Mouse (Mus musculus) liver, adult 2 months (tissue): Measurements from ENCODE around the gene Rdh16. TPM values are rescaled to one million over a fixed set of nuclear protein-coding genes. Genes with fewer than 3 reads are reported as not detected.
"Not testable (repeated sequence)": the region's sequence is repeated elsewhere in the genome, so short reads cannot be mapped to it uniquely, and the experiment has no call there.

Experiments
- DNase-seq: peaks from one replicate; pipeline ENCODE4 v3.0.0-alpha.2; 2011; ENCODE audit warnings: low read depth, low spot score; ENCODE audit errors: extremely low read depth
- H3K27ac ChIP-seq: fragments of 200-500 bp; replicated peaks from 2 replicates; pipeline ENCODE4 v1.5.1; 2012; ENCODE audit warnings: low read depth, mild to moderate bottlenecking, control low read depth, inconsistent platforms, low read length; ENCODE audit not compliant: insufficient read depth
- H3K27me3 ChIP-seq: fragments of 200-500 bp; 2 replicates; pipeline ENCODE4 v1.6.1; 2012; ENCODE audit warnings: mild to moderate bottlenecking, moderate library complexity, low read length, inconsistent platforms; ENCODE audit not compliant: control insufficient read depth, insufficient read depth
- H3K36me3 ChIP-seq: fragments of 200-500 bp; 2 replicates; pipeline ENCODE4 v1.6.1; 2012; ENCODE audit warnings: low read length, inconsistent platforms; ENCODE audit not compliant: control insufficient read depth, insufficient read depth
- H3K4me1 ChIP-seq: fragments of 200-500 bp; 2 replicates; pipeline ENCODE4 v1.6.1; 2011; ENCODE audit warnings: low read length; ENCODE audit not compliant: control insufficient read depth, insufficient read depth
- H3K4me3 ChIP-seq: fragments of 200-500 bp; 2 replicates; pipeline ENCODE4 v1.5.1; 2011; ENCODE audit warnings: low read depth, mild to moderate bottlenecking, control low read depth, low read length, moderate library complexity; ENCODE audit not compliant: insufficient read depth
- H3K79me2 ChIP-seq: fragments of 200-500 bp; 2 replicates; pipeline ENCODE4 v1.6.1; 2012; ENCODE audit warnings: inconsistent platforms, mild to moderate bottlenecking, low read length, moderate library complexity; ENCODE audit not compliant: control insufficient read depth, insufficient read depth
- H3K9ac ChIP-seq: fragments of 200-500 bp; 2 replicates; pipeline ENCODE4 v1.6.1; 2012; ENCODE audit warnings: low read depth, mild to moderate bottlenecking, control low read depth, inconsistent platforms, low read length
- CTCF ChIP-seq: fragments of 200-500 bp; IDR thresholded peaks from 2 replicates; pipeline ENCODE4 v1.5.1; 2011; ENCODE audit warnings: low read depth, low read length, control low read depth
- POLR2A ChIP-seq: fragments of 200-500 bp; IDR thresholded peaks from 2 replicates; pipeline ENCODE4 v1.6.1; 2011; ENCODE audit warnings: low read length, control low read depth; ENCODE audit not compliant: insufficient read depth; ENCODE audit errors: extremely low read depth
- WGBS: fragments of 180-500 bp; shearing (Covaris S2); methylation state at CpG from one replicate; pipeline ENCODE4 v1.1.7; 2018; 5-methylcytosine and 5-hydroxymethylcytosine counted together
- polyA plus RNA-seq: library from polyadenylated mRNA; depleted of rRNA; stranded (reverse); fragments of >200 nt; gene quantifications from 2 replicates; pipeline ENCODE4 v1.2.3, GENCODE M21; 2012
- total RNA-seq: library from RNA; depleted of rRNA; stranded (reverse); fragments of >200 nt; gene quantifications from 2 replicates; pipeline ENCODE4 v1.2.3, GENCODE M21; 2014

Rdh16 gene
- total and polyA plus RNA-seq, 2 experiments, result 55.8 to 111 TPM

DNA sequence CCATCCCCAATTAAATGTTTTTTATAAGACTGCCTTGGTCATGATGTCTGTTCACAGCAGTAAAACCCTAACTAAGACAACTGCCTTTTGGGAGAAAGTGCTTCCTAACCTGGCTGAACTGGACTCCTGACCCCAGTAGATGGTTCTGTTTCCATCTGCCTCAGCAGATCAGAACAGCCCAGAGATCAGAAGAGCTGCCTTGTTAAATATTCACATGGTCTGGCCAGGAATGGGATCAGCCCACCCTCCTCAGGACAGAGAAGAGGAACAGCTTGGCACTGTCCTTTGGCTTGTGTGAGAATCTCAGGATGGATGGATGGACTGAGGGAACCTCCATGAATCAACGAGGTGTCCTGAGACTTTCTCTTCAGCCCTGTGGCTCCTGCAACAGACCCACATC, 1.7 kb upstream of the Rdh16 start:
- Histone ChIP-seq H3K27ac (peak overlapping the region; percentile 48), H3K4me3 (no peak overlapping the region), H3K79me2 (no peaks in the 10 kb centered on the region; the same call in 1 of the 2 replicates), H3K27me3 (no peaks in the 10 kb centered on the region), H3K9ac (no peak overlapping the region), H3K36me3 (no peaks in the 10 kb centered on the region), H3K4me1 (peaks cover 16% of the 10 kb centered on the region)
- 67% methylated on average over 1 of the region's 1 CpGs for WGBS
- no peak for TF ChIP-seq POLR2A
- no peak for TF ChIP-seq CTCF
- peak; percentile 85 for DNase-seq

DNA sequence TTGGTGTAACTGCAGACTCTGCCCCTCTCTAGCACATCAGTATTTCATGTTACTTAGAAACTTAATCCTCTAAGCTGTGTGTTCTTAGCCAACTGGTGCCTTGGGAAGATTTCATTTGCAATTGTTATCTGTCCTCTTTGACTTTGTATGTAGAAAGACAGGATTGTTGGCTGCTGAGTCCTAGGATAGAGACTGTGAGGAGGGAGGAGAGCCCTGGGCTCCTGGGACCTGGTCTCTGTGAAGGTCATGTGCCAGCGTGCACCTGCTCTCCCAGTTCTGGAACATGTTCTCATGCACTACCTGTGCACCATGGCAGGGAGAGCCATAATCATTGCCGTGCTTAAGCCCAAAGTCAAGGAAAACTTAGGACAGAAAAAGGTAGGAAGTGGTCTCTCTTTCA, 660 bp downstream of the Rdh16 start:
- H3K79me2 ChIP-seq, result no peaks in the 10 kb centered on the region; the same call in 1 of the 2 replicates
- H3K27me3 ChIP-seq, result no peaks in the 10 kb centered on the region
- peak; percentile 66 for DNase-seq
- 45% methylated on average over 2 of the region's 2 CpGs for WGBS
- H3K36me3 ChIP-seq, result 0 out of 2 replicates have a peak, but pooled peaks cover 2% of the 10 kb centered on the region
- H3K4me1 ChIP-seq, result peaks cover 18% of the 10 kb centered on the region
- peak overlapping the region; percentile 59 for H3K4me3 ChIP-seq
- peak overlapping the region; percentile 92 for H3K27ac ChIP-seq
- peak overlapping the region; percentile 78 for H3K9ac ChIP-seq
- TF ChIP-seq POLR2A (no peak), CTCF (no peak)

DNA sequence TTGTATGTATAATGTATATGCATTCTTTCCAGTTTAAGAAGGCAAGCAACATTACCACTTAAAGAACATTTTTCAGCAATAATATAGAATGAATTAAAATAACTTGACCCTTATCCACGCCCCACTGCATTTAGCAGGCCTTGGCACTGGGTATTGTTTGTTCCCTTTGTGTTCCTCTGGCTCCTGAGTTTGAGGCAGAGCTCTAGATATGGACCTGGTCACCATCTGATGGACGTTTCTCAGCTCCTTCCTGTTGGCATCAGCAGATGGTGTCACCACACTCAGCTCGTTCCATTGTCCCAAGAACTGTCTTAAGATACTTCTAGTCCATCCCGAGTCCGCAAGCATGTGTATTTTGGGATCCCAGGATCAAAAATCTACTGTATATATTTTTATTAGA, 1.3 kb downstream of the Rdh16 start:
- TF ChIP-seq CTCF (no peak), POLR2A (no peak)
- DNase-seq, result peak; percentile 64
- H3K9ac ChIP-seq, result no peak overlapping the region
- 55% methylated on average over 5 of the region's 5 CpGs for WGBS
- peaks cover 18% of the 10 kb centered on the region for H3K4me1 ChIP-seq
- H3K27ac ChIP-seq, result no peak overlapping the region
- H3K4me3 ChIP-seq, result peak overlapping the region; percentile 19; the same call in 1 of the 2 replicates
- H3K36me3 ChIP-seq, result 0 out of 2 replicates have a peak, but pooled peaks cover 2% of the 10 kb centered on the region
- no peaks in the 10 kb centered on the region for H3K27me3 ChIP-seq
- no peaks in the 10 kb centered on the region; the same call in 1 of the 2 replicates for H3K79me2 ChIP-seq

DNA sequence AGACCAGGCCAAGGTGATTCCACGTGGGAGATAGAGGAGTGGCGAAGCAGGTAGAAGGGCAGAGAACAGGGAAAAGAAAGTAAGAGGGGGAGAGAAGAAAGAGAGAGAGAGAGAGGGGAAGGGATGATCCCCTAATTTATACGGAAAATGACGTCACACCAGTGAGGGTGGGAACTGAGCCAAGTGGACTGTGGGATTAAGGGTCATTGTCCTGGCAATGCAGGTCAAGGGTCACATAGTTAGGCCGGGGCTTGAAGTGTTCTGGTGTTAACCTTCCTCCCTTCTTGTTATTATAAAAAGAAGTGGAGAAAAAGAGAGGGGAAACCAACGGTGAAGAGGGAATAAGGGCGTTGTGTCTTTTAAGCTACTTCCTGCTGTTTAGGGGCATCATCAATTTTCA, 3.5 kb downstream of the Rdh16 start:
- peak; percentile 52 for DNase-seq
- Histone ChIP-seq H3K4me3 (no peak overlapping the region), H3K79me2 (no peaks in the 10 kb centered on the region; the same call in 1 of the 2 replicates), H3K27ac (no peak overlapping the region), H3K36me3 (peaks cover 2% of the 10 kb centered on the region; the same call in 1 of the 2 replicates), H3K9ac (no peak overlapping the region), H3K4me1 (peaks cover 14% of the 10 kb centered on the region), H3K27me3 (no peaks in the 10 kb centered on the region)
- TF ChIP-seq POLR2A, result no peak
- no peak for TF ChIP-seq CTCF
- 55% methylated on average over 7 of the region's 7 CpGs for WGBS

DNA sequence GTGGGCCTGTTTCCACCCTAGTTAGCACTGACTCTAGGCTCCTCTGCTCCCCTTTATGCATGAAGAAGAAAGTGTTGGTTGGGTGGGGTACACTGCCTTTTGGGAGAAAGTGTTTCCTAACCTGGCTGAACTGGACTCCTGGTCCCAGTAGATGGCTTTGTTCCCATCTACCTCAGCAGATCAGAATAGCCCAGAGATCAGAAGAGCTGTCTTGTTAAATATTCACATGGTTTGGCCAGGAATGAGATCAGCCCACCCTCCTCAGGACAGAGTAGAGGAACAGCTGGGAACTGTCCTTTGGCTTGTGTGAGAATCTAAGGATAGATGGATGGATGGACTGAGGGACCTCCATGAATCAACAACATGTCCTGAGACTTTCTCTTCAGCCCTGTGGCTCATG, 14.9 kb downstream of the Rdh16 start:
- Histone ChIP-seq H3K4me1 (no peaks in the 10 kb centered on the region; the same call in 1 of the 2 replicates), H3K4me3 (no peak overlapping the region), H3K27ac (no peak overlapping the region), H3K36me3 (peaks cover 11% of the 10 kb centered on the region; the same call in 1 of the 2 replicates), H3K79me2 (no peaks in the 10 kb centered on the region), H3K27me3 (no peaks in the 10 kb centered on the region), H3K9ac (no peak overlapping the region)
- DNase-seq, result peak; percentile 78
- TF ChIP-seq POLR2A (no peak), CTCF (no peak)

DNA sequence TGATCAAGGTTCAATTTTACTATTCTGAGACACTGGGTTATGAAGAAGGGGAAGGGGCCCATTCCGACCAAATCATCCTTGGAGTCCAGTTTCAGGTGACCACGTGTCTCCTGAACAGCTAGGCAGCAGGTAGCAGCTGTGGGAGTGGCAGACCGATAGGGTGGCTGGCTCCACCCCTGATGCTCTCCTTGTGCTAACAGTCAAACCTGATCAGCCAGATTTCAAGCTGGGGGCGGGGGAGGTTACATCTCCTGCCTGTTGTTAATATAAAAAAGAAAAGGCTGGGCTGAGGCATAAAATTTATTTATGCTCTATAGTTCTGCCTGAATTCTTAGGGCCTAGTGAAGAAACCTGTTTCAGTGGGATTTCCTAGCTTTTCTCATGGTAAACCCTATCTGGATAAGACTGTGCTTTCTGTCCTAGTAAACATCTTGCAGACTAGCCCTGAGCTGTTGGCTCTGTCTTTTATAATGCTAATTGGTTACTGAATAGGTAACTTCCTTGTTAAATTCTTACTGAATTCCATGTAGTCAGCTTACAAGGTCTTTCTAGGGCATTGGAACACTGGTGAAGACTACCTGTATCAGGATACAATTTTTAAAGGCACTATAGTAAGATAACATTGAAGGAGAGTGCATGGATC, 16.4 kb downstream of the Rdh16 start:
- not testable (repeated sequence) for H3K4me1 ChIP-seq, DNase-seq, H3K27me3 ChIP-seq, H3K4me3 ChIP-seq, H3K36me3 ChIP-seq, H3K9ac ChIP-seq, H3K79me2 ChIP-seq, H3K27ac ChIP-seq
- WGBS, result 81% methylated on average over 4 of the region's 4 CpGs

DNA sequence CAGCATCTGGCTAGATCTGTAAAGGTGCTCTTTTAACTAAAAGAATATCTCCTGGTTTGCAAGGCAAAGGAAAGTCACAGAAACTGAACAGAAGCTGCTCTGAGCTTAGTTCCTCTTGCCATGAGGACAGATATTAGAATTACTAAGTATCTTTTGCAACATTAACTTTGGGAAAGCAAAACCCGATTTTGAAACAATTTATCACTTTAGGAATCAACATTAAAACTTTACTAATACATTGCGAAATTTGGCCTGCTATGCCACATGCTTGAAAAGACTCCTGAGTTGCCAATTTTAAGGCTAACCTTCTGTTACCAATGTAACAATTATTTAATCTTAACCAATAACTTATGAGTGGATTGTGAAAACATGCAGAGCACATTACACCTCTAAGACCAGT, 20.9 kb downstream of the Rdh16 start:
- not testable (repeated sequence) for H3K4me1 ChIP-seq, H3K4me3 ChIP-seq, H3K9ac ChIP-seq, H3K36me3 ChIP-seq, H3K79me2 ChIP-seq, H3K27me3 ChIP-seq, H3K27ac ChIP-seq
- peak; percentile 94 for DNase-seq
- 31% methylated on average over 2 of the region's 2 CpGs for WGBS
